Mouse (Mus musculus): ENCODE measurements at regions not wholly inside any gene's neighbourhood (a gene's known extent, or its start where the extent isn't known, plus 50 kb on each side); places are given as distances from the start of the nearest gene placed in this dataset.
"Not testable (repeated sequence)": the region's sequence is repeated elsewhere in the genome, so short reads cannot be mapped to it uniquely, and the experiment has no call there.

DNA sequence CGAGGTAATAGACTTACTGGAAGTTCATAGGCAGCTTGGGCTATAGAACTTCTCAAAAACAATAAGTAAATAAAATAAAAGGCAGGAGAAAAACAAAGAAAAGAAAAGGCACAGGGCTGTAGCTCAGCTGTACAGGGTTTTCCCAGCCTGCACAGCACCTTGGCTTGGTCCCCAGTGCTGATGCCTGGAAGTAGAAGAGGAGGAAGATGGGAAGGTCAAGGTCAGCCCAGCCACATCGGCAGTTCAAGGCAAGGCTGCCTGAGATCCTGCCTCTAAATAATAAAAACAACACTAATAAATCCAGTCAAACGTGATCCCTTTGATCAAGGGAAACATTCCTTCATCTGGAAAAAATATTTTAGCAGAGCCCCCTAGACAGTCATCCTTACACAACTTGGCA lies 103.1 kb downstream of the Cenpf start:
- DNase-seq, result no peak

DNA sequence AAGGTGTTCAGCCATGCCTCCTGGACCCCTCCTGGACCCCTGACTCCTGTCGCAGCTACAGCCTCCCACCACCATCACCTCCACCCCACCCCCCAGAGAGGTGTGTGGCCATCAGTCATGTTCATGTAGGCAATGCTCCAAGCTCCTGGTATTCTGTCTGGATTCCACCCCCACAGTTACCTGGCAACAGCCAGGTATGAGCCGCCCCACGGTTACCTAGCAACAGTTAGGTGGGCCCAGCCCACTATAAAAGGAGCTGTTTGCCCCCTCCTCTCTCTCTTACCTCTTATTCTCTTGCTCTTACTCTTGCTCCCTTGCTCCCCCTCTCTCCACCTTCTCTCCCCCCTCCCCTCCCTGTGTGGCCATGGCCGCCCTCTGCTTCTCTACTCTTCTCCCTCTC lies 106.5 kb downstream of the Cenpf start:
- no peak for DNase-seq

DNA sequence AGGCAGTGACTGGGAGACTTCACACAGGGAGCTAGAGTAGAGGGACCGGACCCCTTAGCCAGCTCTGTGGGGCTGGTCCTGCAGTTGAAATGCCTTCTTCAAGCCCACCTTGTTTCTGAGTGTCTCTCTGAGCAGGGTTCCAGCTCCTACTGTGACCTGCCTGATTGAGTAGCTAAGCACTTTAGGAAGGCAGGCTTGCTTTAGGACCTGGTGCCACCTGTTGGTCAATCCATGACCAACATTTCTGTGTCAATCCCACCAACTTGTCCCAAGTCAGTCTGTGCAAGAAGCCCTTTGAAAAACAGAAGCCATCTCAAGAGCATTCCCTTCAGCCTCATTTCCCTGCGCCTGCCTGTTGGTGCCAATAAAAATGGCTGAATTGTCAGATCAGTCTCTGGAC lies 108.5 kb downstream of the Cenpf start:
- DNase-seq, result peak; percentile 9

DNA sequence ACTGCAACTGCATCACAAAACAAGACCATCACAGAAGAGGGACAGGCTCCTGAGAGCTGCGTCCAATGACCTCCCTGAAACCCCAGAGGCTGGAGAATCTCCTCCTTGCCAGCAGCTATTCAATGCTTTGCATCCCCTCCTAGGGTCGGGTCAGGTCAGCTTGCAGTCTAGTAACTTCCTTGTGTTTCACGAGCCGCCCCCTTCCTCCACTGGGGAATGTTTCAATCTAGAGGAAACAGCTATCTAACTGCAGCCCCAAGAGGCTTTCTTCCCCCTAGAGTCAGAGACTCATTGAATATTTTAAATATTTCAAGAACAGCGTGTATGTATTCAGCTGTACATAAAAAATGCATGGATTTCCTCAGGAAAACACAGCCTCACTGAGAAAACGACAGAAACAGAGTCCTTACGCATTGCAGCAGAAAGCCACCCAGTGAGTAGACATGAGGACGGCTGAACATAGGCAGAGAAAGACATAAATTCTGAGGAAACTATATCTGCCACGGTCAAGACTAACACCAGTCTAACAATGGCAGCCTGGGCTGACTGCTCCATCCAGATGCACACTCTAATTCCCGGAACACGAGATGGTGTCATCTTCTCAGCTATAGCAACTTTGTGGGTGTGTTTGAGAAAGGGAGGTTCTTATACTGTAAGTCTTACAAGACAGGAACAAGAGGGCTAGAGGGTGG lies 111.4 kb downstream of the Cenpf start:
- DNase-seq, result no peak

DNA sequence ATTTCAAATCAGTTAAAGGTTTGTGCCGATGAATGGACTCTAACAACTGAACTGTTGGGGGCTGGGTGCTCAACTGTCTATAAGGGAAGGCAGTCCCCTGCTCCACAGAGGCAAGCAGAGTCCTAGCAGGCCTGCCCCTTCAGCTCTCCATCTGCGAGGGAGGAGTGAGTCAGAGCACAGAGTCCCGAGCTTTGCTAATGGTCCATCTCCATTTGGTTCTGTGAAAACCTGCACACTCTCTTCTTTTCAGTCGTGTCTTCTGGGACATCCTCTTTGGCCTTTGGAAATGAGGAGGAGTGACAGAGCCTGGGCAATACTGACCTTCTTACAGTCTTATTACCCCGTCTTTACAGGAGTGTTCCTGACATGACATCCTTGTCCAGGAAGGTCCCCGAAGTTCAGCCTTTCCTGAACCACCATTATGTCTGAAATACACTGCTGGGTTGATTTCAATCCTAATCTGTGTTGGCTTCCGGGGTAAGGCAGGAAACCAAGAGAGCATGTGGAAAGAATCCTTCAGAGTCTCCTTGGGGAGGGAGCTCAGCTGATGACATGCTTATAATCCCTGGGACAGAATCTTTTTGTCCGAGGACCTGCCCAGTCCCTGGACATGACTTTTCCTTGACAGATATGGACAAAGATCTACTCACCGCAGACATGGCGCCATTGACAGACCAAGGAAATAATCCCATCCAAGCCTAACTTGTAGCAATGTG lies 112.2 kb downstream of the Cenpf start:
- no peak for DNase-seq

DNA sequence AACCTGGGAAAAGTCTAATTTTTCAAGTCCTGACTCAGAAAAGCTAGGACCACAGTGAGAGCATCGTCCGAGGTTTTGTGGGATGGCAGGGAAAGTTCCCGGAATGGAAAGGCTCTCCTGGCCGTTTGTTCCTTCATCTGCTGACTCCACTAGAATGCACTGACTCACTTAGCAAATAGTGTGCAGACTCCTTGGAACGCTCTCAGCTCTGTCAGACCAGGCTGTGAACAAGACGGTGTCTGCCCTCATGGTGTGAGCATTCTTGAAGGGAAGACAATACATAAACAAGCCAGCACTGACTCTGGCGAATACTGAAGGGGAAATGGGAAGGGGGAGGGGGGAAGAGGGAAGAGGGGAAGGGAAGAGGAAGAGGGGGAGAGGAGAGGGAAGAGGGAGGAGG lies 121.4 kb downstream of the Cenpf start:
- no peak for DNase-seq

DNA sequence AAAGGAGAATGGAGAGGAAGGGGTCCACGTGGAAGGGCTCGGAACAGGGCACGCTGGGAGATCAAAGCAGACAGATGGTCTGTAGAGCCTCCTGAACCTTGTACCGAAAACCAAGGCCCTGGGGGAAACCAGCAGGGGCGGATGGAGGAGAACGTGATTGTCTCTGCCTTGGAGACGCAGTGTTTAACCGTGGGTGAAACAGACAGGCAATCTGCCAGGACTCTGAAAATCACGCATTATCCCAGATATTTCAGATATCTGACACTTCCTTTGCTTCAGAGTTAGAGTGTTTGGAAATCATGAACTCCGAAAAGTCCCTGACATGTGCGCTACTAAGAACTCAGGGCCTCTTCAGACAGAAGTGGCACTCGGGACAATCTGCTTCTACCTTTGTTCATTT lies 126.1 kb downstream of the Cenpf start:
- no peak for DNase-seq

DNA sequence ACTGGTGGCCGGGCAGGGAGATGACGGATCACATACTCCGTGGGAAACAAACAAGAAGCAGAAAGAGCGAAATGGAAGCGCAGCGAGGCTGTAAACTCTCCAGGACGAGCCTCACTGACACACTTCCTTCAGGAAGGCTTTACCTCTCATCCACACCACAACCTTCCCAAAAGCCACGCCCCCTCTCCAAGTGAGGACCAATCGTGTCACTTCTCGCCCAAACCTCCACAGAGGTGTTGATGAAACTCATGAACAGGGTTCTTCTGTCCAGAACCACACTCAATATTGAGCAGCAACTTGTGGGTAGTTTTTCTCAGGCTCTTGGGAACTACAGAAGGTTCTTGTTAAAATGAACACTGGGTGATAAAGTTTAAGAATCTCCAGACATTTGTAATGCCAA lies 127.3 kb downstream of the Cenpf start:
- DNase-seq, result no peak

DNA sequence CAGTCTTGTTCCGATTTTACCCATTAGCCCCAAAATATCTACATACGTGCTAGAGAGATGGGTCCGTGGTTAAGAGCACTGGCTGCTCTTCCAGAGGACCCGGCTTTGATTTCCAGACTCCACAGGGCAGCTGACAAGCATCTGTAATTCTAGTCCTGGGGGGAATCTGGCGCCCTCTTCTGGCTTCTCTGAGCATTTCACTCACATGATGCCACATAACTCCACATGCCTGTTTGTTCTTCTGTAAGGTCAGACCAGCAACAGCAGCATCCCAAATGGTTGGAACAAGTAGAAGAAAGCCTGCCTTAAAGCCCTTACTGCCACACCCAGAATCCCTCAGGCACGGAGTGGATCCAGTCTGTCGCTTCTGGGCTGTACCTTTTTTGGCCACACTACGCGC lies 137.0 kb downstream of the Cenpf start:
- no peak for DNase-seq

DNA sequence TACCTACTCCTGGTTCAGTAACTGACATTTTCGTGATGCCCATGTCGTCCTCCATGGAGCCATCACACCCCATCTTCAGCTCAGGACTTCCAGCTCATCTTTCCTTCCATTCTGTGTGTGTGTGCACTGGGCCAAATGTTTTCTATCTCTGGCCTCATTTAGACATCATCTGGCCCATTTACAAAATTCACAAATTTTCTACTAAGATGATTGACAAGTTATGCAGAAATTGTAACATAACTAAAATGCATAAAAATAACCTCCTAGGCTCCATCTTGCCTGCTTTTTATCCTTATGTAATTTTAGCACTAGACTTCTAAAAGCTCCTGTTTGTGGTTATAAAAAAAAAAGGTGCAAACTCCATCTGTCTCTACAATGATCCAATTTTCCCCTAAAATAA lies 130.8 kb upstream of the Kcnk2 start:
- no peak for DNase-seq

DNA sequence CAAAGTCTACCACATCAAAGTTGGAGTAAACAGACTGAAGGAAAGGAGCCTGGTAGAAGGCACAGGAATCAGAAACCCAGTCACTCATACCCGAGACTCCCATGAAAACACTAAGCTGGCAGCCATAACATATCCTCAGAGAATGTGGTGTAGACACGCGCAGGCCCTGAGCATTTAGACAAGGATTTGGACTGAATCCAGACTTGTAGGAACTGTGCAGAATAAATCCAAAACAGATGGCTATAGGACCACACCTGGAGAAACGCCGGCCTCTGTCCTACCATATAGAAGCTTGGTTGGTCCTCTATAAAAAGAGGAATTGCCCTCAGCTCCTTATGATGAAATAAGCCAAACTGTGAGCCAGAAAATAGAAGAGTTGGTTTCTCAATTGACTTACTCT lies 124.3 kb upstream of the Kcnk2 start:
- DNase-seq, result no peak

DNA sequence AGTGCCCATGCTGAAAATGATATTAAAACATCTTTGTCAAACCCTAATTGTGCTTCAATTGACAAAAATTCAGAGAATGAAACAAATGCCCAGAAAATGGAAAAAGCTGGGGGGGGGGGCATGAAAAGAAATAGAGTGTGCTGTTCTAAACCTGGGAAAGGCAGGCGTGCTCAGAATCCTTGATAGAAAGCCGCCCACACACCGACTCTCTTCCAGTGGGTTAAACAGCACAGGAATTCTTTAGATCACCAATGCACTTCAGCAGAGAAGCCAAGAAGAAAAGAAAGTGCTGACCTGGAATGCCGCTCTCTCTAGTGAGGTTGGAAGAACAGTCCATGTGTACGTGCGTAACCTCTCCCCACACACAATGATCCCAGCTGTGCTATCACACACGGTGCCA lies 113.4 kb upstream of the Kcnk2 start:
- DNase-seq, result no peak

DNA sequence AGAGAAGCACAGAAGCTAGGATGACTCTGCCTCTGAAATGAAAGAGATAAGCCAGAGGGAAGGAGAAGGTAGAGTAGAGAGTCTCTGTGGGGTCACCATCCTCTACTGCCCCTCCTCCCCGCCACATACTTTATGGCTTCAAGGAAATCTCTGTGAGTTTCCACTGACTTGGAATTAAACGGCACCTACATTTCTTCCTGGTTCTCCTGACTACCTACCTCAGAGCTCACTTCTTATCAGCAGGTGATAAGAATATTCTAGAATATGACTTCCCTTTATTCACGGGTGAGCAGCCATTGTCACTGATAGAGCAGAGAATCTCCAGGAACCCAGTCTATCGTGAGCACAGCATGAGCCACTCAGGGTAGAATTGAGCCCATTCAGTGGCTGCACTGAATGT lies 111.3 kb upstream of the Kcnk2 start:
- no peak for DNase-seq

DNA sequence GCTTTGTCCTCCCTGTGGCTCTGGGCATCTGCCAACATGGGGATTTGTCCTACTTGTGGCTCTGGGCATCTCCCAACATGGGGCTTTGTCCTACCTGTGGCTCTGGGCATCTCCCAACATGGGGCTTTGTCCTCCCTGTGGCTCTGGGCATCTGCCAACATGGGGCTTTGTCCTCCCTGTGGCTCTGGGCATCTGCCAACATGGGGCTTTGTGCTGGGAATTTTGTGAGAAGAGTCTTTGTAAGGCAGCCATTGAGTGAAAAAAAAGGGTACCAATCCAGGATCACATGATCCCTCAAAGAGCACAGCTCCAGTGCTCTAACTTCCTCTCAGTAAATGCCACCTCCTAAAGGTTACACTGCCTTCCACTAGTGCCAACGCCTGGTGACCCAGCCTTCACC lies 105.2 kb upstream of the Kcnk2 start:
- not testable (repeated sequence) for DNase-seq

DNA sequence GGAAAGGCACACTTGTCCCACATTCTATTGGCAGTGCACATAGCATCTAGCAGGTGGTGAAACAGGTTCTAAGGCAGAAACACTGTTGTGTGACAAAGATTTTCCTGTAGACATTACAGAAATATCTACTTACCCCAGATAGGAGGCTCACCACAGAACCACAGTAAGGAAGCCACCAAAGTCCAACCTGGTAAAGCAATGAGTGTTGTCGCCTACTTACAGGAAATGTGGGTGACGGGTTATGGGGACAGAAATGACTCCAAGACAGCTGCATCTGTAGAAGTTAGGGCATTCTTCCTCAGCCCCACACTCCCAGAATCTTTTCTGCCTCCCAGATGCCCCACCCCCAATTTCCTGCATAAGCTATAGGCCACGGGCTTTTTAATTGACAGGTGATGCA lies 97.6 kb upstream of the Kcnk2 start:
- no peak for DNase-seq

DNA sequence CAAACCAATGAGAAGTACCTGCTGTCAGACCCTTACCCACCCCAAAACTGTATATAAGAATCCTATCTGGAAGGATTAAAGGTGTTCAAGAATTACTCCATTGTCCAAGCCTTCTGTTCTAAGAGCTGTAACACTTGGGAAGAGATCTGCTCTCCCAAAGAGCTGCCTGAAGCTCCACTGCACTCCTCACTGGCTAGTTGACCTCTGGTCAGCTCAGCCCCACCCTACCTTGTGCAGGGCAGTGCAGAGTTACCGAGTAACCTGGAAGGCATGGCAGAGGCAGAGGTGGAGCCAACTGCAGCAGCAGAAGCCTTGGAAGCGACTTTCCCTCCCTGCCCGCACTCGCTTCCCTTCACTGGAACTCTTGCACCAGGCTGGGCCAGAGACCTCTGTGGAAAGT lies 97.1 kb upstream of the Kcnk2 start:
- DNase-seq, result no peak

DNA sequence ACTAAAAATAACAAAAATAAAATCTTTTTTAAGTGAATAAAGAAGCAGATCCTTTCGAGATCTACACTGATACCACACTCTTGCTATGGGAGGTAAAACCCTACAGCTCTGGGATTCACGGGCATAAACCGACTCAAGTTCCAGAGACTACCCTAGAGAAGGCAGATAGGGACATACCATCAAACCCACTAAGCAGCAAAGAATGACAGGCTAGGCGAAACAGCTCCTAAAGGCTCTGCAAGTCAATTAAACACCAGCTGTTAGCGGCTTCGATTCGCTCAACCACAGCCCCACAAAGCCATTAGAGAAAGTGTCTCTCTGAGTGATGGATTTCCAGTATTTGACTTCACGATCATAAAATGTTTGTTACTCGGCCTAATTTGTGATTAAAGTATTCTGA lies 95.0 kb upstream of the Kcnk2 start:
- DNase-seq, result no peak

DNA sequence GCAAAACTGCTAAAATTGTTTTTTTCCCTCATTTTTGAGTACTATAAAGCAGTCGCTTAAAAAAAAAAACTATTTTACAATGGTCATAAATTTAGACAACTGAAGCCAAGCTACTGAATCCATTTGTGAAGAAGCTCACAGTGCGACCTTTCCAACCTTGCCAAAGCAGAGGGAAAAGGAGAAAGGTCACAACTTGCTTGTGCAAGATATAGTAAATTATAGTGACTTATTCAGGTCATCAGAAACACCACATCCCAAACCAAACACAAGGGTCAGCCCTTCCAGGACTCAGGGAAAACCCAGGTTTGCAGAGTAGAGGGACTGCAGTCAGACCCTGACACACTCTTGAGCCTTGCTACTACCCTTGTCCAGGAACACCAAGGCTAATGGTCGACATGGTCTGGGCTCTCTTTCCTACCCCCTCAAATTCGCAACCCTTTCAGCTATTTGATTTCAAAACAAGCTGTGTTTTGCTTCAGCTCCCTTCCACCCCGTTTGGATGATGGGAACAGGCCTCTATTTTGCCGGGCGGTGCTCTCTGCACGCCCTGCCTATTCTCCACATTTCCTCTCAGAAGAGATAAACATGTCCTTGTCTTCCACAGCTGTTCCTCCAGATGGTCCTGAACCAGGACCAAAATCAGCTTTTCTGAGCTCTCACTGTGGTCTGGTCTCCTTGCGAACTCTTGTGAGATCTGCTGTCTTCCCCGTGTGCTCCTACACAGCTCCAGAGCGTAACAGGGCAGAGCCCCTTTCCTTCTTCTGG lies 93.5 kb upstream of the Kcnk2 start:
- DNase-seq, result peak; percentile 8

DNA sequence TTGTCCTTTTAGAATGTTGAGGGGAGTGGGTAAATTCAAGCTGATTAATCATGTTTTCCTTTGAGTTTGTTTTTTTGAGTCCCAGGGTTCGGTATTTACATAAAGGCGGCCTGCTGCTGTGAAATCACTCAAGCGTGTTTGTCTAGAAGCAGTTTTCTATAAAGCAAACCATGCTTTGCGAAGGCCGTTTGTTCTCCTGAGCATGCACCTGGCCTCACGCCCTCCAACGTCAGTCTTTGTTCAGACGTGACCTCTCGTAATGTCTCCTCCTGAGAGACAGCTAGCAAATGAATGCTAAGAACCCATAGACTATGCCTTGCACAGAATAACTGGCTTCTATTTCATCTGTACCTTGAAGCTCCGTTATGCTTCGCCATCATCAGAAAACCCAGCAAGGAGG lies 92.8 kb upstream of the Kcnk2 start:
- no peak for DNase-seq

DNA sequence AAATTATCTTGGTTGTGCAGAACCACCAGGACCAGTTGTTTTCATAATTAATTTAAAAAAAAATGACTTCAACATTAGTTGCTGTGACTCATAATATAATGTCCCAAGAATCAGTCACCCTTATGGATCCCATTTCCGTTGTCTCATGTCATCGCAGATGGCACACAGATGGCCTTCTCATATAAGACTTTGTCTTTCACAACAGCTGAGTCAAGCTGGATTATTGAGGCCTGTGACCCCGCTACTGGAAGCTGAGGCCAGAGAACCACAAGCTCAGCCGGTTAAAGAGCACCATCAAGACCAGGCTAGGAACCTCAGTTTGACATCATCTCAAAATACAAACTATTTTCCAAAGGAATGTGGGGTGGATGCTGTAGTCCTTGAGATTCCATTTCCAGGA lies 83.3 kb upstream of the Kcnk2 start:
- DNase-seq, result no peak

DNA sequence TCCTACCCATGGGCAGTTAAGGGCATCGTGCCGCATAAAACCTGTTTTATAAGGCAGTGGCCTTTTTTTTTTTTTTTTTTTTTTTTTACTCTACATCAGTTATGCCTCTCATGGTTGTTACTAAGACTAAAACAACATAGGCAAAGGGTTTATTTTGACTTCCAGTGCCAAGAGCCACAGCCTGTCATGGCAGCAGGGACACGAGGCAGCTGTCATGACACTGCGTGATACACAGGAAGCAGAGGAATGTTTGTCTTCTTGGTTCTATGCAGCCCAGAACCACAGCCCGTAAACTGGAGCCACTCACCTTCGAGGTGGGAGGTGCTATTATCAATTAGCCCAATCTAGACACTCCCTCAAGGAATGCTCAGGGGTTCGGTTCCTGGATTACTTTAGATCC lies 81.3 kb upstream of the Kcnk2 start:
- no peak for DNase-seq

DNA sequence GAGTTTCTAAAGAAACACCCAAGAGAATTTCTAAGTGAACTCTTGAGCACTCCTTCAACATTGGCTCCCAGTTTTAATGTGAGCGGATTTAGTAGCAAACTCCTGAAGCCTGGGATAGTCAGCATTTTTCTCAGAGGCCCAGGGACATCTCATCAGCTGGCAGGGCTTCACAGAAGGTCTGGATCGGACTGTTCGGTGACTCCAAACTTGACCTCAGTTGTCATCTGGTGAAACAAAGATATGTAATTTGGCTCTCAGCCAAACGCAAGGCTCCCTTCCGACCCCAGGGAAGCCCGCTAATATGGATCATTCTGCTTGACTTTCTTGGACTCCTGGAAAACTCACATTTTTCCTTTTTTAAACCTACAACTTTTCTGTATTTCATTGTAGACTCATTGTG lies 76.0 kb upstream of the Kcnk2 start:
- no peak for DNase-seq

DNA sequence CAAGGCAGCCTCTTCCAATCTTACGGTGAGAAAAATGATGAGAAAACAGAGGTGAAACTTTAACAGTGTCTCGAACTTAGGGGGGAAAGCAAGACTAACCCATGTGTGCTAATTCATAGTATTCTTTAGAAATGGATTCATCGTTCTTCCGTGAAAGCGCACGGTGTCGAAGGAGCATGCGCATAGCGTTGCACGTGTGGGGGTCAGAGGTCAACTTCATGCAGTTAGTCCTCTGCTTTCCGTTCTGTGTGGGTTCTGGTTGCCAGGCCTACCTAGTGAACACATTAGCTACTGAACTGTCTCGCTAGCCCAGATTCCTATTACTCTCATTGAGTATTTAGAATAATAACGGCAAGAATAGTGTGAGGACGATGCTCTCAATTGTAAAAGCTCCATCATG lies 74.7 kb upstream of the Kcnk2 start:
- DNase-seq, result no peak

DNA sequence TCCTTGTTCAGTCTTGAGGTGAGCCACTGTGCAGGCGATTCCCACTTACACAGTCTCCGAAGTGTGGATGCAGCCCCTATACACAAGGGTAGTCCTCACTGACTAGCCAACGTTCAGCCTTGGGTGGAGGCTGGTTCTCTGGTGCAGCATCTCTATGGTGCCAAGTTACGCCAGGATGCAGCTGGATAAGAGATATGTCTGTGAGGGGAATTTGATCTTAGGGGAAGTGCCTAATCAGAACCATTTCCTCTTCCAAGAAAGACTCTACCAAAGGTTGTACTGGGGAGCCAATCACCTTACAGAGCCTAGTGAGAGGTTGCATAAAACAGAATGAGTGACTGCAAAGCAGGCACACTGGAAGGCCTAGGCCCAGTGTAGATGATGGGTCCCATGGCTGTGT lies 71.0 kb upstream of the Kcnk2 start:
- no peak for DNase-seq
